1 mouse cellular context compared by ENCODE assay signal in the genomic region with DNA sequence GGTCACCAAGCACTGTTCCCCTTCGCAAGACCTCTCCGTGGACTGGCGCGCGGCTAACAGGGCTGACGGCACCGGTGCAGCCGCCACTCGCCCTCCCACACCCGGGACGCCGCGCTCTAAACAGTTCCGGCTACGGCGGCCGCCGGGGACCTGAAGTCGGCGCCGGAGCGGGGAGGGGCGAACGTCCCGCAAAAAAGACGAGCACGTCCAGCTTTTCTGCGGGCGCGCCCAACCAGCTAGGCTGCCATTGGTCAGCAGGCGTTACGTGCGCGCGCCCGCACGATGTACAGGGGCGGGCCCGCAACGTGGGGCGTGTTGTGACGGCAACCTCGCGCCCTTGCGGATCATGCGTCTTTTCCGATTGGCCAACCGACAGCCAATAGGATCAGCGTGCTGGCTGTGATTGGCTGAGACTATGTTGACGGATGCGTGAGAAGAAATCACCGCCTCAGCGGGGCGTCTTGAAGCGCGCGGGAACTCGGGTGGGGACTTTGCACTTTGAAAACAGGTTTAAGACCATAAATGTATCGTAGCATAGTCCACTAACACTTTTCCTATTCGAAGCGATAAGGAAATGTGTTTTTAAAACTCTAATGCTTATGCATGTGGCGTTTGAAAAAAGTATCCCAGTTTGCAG.
TF ChIP-seq lines count a peak whose summit lies in the region.

TSS of gene Cramp1l (minus strand) at position 134 of the 637 bp plus-strand sequence.
TSS of gene Ift140 (plus strand) at position 431 of the 637 bp plus-strand sequence.

TF ChIP-seq in CH12.LX, 34 proteins besides CTCF, POLR2A, EP300 and RAD21 (continued from another document):
- TF ChIP-seq ETS1 (conservative IDR thresholded peaks at IDR 0.05; ENCODE audit: low read depth, low read length) (no peak), USF1 (IDR thresholded peaks at IDR 0.05; ENCODE audit: low read depth, low read length) (no peak), JUN (IDR thresholded peaks at IDR 0.05; ENCODE audit: insufficient read depth, low read depth, low read length) (no peak), JUND (conservative IDR thresholded peaks at IDR 0.05; ENCODE audit: low read depth, low read length) (no peak), BHLHE40 (IDR thresholded peaks at IDR 0.05; ENCODE audit: low read depth, low read length) (no peak), ZNF384 (IDR thresholded peaks at IDR 0.05; ENCODE audit: low read depth, low read length) (no peak), CHD1 (IDR thresholded peaks at IDR 0.05; ENCODE audit: low read depth, low read length) (peak; percentile 94), CHD2 (IDR thresholded peaks at IDR 0.05; ENCODE audit: low read length) (peak; percentile 86), MYC (IDR thresholded peaks at IDR 0.05; ENCODE audit: low read depth, low read length) (peak; percentile 21; the same call in 1 of the 2 replicates), SMC3 (IDR thresholded peaks at IDR 0.05; ENCODE audit: low read depth, low read length) (no peak), UBTF (IDR thresholded peaks at IDR 0.05; ENCODE audit: low read depth, low read length) (no peak), NRF1 (IDR thresholded peaks at IDR 0.05; ENCODE audit: low read depth, low read length) (no peak), NELFE (IDR thresholded peaks at IDR 0.05; ENCODE audit: low read depth, low read length) (peak; percentile 58; the same call in 1 of the 2 replicates), RCOR1 (conservative IDR thresholded peaks at IDR 0.05; ENCODE audit: low read depth, low read length) (no peak), MEF2A (IDR thresholded peaks at IDR 0.05; ENCODE audit: borderline replicate concordance, low read depth, low read length) (peak; percentile 31; the same call in 1 of the 2 replicates), ZC3H11A (IDR thresholded peaks at IDR 0.05; ENCODE audit: low read depth, low read length) (no peak), ZKSCAN1 (IDR thresholded peaks at IDR 0.05; ENCODE audit: borderline replicate concordance, low read depth, low read length) (no peak), MXI1 (IDR thresholded peaks at IDR 0.05; ENCODE audit: low read depth, low read length) (peak; percentile 73), ELF1 (IDR thresholded peaks at IDR 0.05; ENCODE audit: low read depth, low read length) (peak; percentile 86), PAX5 (IDR thresholded peaks at IDR 0.05; ENCODE audit: low read length) (no peak), USF2 (conservative IDR thresholded peaks at IDR 0.05; ENCODE audit: low read depth, low read length) (no peak), HCFC1 (IDR thresholded peaks at IDR 0.05; ENCODE audit: low read depth, low read length) (peak; percentile 79), MAFK (IDR thresholded peaks at IDR 0.05; ENCODE audit: insufficient replicate concordance, low read length) (no peak), E2F4 (IDR thresholded peaks at IDR 0.05; ENCODE audit: insufficient replicate concordance, low read depth, low read length) (no peak), TCF12 (IDR thresholded peaks at IDR 0.05; ENCODE audit: low read depth, low read length) (peak; percentile 55; the same call in 1 of the 2 replicates), SIN3A (IDR thresholded peaks at IDR 0.05; ENCODE audit: low read length) (peak; percentile 97)
